Mouse (Mus musculus): Measurements from ENCODE around the gene Bend4. TPM values are rescaled to one million over a fixed set of nuclear protein-coding genes. Genes with fewer than 3 reads are reported as not detected.

Bend4 gene
- polyA plus RNA-seq, 1 experiment from 2014 or later = 15.9 TPM

GRCm38 (mm10) chr5:67449957-67450630 lies 22.0 kb upstream of the Bend4 start:
- WGBS = 91% methylated on average over 21 of the region's 21 CpGs
- no peaks in the 10 kb centered on the region for H3K9me3 ChIP-seq (ENCODE audit: control insufficient read depth, low read length)
- H3K27ac ChIP-seq = no peak overlapping the region
- ATAC-seq (ENCODE audit: low FRiP score) (no peak), DNase-seq (ENCODE audit: low spot score) (no peak)
- H3K4me1 ChIP-seq (replicated peaks; ENCODE audit: control insufficient read depth, insufficient read depth, low read length) = no peaks in the 10 kb centered on the region
- H3K36me3 ChIP-seq (replicated peaks; ENCODE audit: control insufficient read depth, insufficient read depth) = no peaks in the 10 kb centered on the region
- H3K4me3 ChIP-seq (replicated peaks; ENCODE audit: low read length) = no peak overlapping the region
- H3K4me2 ChIP-seq (replicated peaks) = no peak overlapping the region
- H3K9ac ChIP-seq = no peak overlapping the region
- no peaks in the 10 kb centered on the region for H3K27me3 ChIP-seq (ENCODE audit: control insufficient read depth, insufficient read depth, low read length)

- H3K9me3 ChIP-seq (ENCODE audit: control insufficient read depth, low read length) = no peaks in the 10 kb centered on the region
- H3K4me3 ChIP-seq (replicated peaks; ENCODE audit: low read length) = no peak overlapping the region
- H3K9ac ChIP-seq = no peak overlapping the region
- ATAC-seq (ENCODE audit: low FRiP score) (no peak), DNase-seq (ENCODE audit: low spot score) (no peak)
- H3K27me3 ChIP-seq (ENCODE audit: control insufficient read depth, insufficient read depth, low read length) = no peaks in the 10 kb centered on the region
- no peak overlapping the region for H3K27ac ChIP-seq
- H3K4me2 ChIP-seq (replicated peaks) = no peak overlapping the region
- 85% methylated on average over 2 of the region's 2 CpGs for WGBS
- no peaks in the 10 kb centered on the region for H3K36me3 ChIP-seq (replicated peaks; ENCODE audit: control insufficient read depth, insufficient read depth)
- peaks cover 11% of the 10 kb centered on the region for H3K4me1 ChIP-seq (replicated peaks; ENCODE audit: control insufficient read depth, insufficient read depth, low read length)
Observed at GRCm38 (mm10) chr5:67446526-67446925, 18.4 kb upstream of the Bend4 start.

- H3K27me3 ChIP-seq (ENCODE audit: control insufficient read depth, insufficient read depth, low read length) = no peaks in the 10 kb centered on the region
- ATAC-seq (ENCODE audit: low FRiP score) (peak; percentile 37; the same call in 1 of the 2 replicates), DNase-seq (ENCODE audit: low spot score) (no peak)
- H3K27ac ChIP-seq = no peak overlapping the region
- no peaks in the 10 kb centered on the region for H3K36me3 ChIP-seq (replicated peaks; ENCODE audit: control insufficient read depth, insufficient read depth)
- H3K4me1 ChIP-seq (replicated peaks; ENCODE audit: control insufficient read depth, insufficient read depth, low read length) = peaks cover 11% of the 10 kb centered on the region
- 15% methylated on average over 17 of the region's 17 CpGs for WGBS
- H3K9me3 ChIP-seq (ENCODE audit: control insufficient read depth, low read length) = no peaks in the 10 kb centered on the region
- peak overlapping the region; percentile 42 for H3K4me2 ChIP-seq (replicated peaks)
- H3K9ac ChIP-seq = no peak overlapping the region; the same call in 1 of the 2 replicates
- H3K4me3 ChIP-seq (replicated peaks; ENCODE audit: low read length) = no peak overlapping the region
Observed at GRCm38 (mm10) chr5:67444217-67445050, 16.3 kb upstream of the Bend4 start.

DNA sequence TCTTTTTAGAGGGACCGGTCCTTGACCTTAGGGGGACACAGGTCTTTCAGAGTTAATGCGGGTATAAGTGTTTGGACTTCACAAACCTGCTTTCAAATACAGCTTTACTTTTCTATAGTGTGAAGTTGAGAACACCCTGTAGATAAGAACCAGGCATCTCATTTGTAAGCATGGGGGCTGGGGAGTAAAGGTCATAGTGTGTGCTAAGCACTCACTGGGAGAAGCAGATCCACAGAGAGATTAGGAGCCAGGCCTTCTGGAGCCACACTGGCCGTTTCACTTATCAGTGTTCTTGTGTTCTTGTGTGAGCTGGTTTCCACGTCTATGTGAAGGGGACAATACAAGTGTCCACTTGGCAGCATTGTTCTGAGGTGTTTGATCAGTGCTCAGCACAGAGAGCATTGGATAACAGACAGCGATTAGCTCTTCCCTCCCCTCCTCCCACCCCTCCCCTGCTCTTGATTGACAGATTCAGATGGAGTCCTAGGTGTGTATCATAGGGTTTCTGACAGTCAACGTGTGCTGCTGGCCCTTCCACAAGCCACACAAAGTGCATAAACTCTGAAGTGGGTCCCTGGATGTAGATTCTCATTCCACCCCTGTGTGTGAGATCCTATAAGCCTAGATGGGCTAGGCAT lies 14.8 kb upstream of the Bend4 start:
- Histone ChIP-seq H3K27me3 (ENCODE audit: control insufficient read depth, insufficient read depth, low read length) (no peaks in the 10 kb centered on the region), H3K9ac (no peak overlapping the region), H3K4me3 (replicated peaks; ENCODE audit: low read length) (no peak overlapping the region), H3K4me2 (replicated peaks) (no peak overlapping the region), H3K36me3 (replicated peaks; ENCODE audit: control insufficient read depth, insufficient read depth) (no peaks in the 10 kb centered on the region), H3K4me1 (replicated peaks; ENCODE audit: control insufficient read depth, insufficient read depth, low read length) (peaks cover 11% of the 10 kb centered on the region), H3K27ac (no peak overlapping the region), H3K9me3 (ENCODE audit: control insufficient read depth, low read length) (no peaks in the 10 kb centered on the region)
- DNase-seq (ENCODE audit: low spot score) (no peak), ATAC-seq (ENCODE audit: low FRiP score) (no peak)
- 51% methylated on average over 6 of the region's 6 CpGs for whole genome bisulfite sequencing

DNA sequence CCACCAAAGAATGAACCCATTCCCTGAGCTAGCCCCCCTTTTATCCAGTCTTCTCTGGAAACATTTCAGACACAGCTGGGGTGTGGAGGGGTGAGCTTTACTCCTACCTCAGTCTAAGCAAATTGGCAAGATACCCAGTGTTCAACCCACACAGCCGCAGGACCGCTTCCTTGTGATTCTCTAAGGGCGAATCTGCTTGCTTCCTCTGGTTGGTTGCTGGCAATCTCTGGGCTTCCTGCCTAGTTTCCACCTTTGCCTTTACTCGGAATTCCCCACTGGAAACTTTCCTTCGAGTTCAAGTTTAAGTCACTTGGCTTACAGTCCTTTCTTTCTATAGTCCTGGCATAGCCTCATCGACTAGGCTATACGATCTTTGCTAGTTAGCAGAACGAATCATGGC lies 12.5 kb upstream of the Bend4 start:
- ATAC-seq (ENCODE audit: low FRiP score) (no peak), DNase-seq (ENCODE audit: low spot score) (no peak)
- no peak overlapping the region for H3K4me3 ChIP-seq (replicated peaks; ENCODE audit: low read length)
- no peak overlapping the region for H3K4me2 ChIP-seq (replicated peaks)
- whole genome bisulfite sequencing = 91% methylated on average over 8 of the region's 8 CpGs
- H3K27ac ChIP-seq = no peak overlapping the region
- H3K27me3 ChIP-seq (ENCODE audit: control insufficient read depth, insufficient read depth, low read length) = no peaks in the 10 kb centered on the region
- no peaks in the 10 kb centered on the region for H3K36me3 ChIP-seq (replicated peaks; ENCODE audit: control insufficient read depth, insufficient read depth)
- H3K9ac ChIP-seq = no peak overlapping the region
- peaks cover 11% of the 10 kb centered on the region for H3K4me1 ChIP-seq (replicated peaks; ENCODE audit: control insufficient read depth, insufficient read depth, low read length)
- H3K9me3 ChIP-seq (ENCODE audit: control insufficient read depth, low read length) = no peaks in the 10 kb centered on the region

DNA sequence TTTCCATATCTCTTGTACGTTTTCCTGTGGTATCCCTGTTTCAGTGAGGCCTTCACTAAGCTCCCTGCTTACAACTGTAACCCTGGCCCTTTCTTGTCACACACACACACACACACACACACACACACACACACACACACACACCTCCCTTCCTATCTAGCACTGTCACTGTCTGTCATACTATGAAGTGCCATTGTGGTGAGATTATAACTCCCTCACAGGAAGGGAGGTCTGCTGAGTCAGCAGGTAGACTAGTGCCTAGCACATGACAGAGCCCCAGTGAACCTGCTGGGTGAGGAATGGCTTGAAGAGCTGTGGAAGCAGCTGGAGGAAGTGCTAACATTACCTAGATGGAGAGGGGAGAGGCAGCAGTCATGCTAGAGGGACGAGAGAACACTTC lies 9.3 kb upstream of the Bend4 start:
- no peak for DNase-seq (ENCODE audit: low spot score)
- no peaks in the 10 kb centered on the region for H3K36me3 ChIP-seq (replicated peaks; ENCODE audit: control insufficient read depth, insufficient read depth)
- no peaks in the 10 kb centered on the region for H3K9me3 ChIP-seq (ENCODE audit: control insufficient read depth, low read length)
- 38% methylated on average over 2 of the region's 2 CpGs for WGBS
- no peak for ATAC-seq (ENCODE audit: low FRiP score)
- no peak overlapping the region for H3K9ac ChIP-seq
- H3K27me3 ChIP-seq (ENCODE audit: control insufficient read depth, insufficient read depth, low read length) = no peaks in the 10 kb centered on the region
- H3K27ac ChIP-seq = no peak overlapping the region
- no peaks in the 10 kb centered on the region for H3K4me1 ChIP-seq (replicated peaks; ENCODE audit: control insufficient read depth, insufficient read depth, low read length)
- H3K4me2 ChIP-seq (replicated peaks) = no peak overlapping the region
- H3K4me3 ChIP-seq (replicated peaks; ENCODE audit: low read length) = no peak overlapping the region

GRCm38 (mm10) chr5:67426478-67427442 lies 1.4 kb downstream of the Bend4 start:
- Histone ChIP-seq H3K4me3 (replicated peaks; ENCODE audit: low read length) (peak overlapping the region; percentile 77), H3K4me2 (replicated peaks) (peak overlapping the region; percentile 69), H3K9me3 (ENCODE audit: control insufficient read depth, low read length) (no peaks in the 10 kb centered on the region), H3K9ac (peak overlapping the region; percentile 86), H3K27ac (peak overlapping the region; percentile 84), H3K27me3 (ENCODE audit: control insufficient read depth, insufficient read depth, low read length) (0 out of 2 replicates have a peak, but pooled peaks cover 4% of the 10 kb centered on the region), H3K4me1 (replicated peaks; ENCODE audit: control insufficient read depth, insufficient read depth, low read length) (peaks cover 23% of the 10 kb centered on the region), H3K36me3 (replicated peaks; ENCODE audit: control insufficient read depth, insufficient read depth) (no peaks in the 10 kb centered on the region)
- DNase-seq (ENCODE audit: low spot score) (no peak), ATAC-seq (ENCODE audit: low FRiP score) (peak; percentile 44)
- WGBS = 1% methylated on average over 99 of the region's 121 CpGs

DNA sequence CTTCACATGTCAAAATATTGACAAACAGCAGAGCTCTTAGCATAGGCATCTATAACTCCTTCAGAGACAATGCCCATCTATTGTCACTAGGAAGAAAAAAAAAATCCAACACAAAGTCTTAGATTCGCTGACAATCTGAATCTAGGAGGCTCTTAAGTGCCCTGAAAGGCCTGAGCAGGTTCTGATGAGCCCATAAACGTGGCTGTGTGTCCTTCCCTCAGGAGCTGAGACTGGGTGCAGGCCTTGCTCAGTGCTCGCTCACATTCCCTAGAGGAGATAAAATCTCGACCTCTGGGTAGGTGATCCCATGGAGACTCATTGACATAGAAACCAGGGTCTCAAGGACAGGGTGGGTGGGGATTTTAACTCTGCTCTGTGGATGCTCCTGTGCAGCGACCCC lies 2.1 kb downstream of the Bend4 start:
- no peak overlapping the region for H3K27ac ChIP-seq
- peaks cover 23% of the 10 kb centered on the region for H3K4me1 ChIP-seq (replicated peaks; ENCODE audit: control insufficient read depth, insufficient read depth, low read length)
- H3K27me3 ChIP-seq (ENCODE audit: control insufficient read depth, insufficient read depth, low read length) = 0 out of 2 replicates have a peak, but pooled peaks cover 4% of the 10 kb centered on the region
- DNase-seq (ENCODE audit: low spot score) = no peak
- peak overlapping the region; percentile 77 for H3K4me3 ChIP-seq (replicated peaks; ENCODE audit: low read length)
- H3K9me3 ChIP-seq (ENCODE audit: control insufficient read depth, low read length) = no peaks in the 10 kb centered on the region
- WGBS = 15% methylated on average over 5 of the region's 5 CpGs
- H3K9ac ChIP-seq = peak overlapping the region; percentile 86
- no peaks in the 10 kb centered on the region for H3K36me3 ChIP-seq (replicated peaks; ENCODE audit: control insufficient read depth, insufficient read depth)
- peak overlapping the region; percentile 69 for H3K4me2 ChIP-seq (replicated peaks)
- ATAC-seq (ENCODE audit: low FRiP score) = no peak
